Mouse (Mus musculus): ENCODE results near the gene Opcml. TPM values are rescaled to one million over a fixed set of nuclear protein-coding genes. Genes with fewer than 3 reads are reported as not detected.
A peak's percentile ranks its signal among the peaks of the same experiment; 100 is the strongest.

Gene Opcml
- polyA plus RNA-seq, 1 experiment from 2014 or later: 36.5 TPM

DNA sequence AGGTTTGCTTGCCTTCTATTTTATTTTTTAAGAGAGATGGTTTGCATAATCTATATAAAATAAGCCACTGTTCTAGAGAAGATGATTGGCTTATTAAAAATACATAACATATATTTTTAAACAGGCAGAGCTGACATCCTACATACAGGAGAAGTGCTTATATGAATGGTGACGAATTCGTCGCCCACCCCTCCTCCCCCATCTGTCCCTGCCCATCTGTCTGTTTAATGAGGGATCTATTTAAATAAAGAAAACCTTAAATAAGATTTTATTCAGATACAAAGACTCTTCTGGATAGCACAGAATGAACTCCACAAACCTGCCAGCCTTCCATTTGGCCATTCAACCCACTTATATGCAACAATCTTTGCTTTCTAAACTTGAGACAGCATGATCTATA is 872.3 kb downstream of the Opcml start:
- H3K4me2 ChIP-seq (ENCODE audit: low read length): no peak overlapping the region
- peaks cover 8% of the 10 kb centered on the region; the same call in 1 of the 2 replicates for H3K4me1 ChIP-seq (ENCODE audit: control insufficient read depth, insufficient read depth, low read length)
- no peak overlapping the region for H3K27ac ChIP-seq (replicated peaks; ENCODE audit: low read depth, low read length)
- H3K36me3 ChIP-seq (ENCODE audit: control insufficient read depth, insufficient read depth, low read length): no peaks in the 10 kb centered on the region
- no peak for ATAC-seq (ENCODE audit: low FRiP score, low TSS enrichment)
- DNase-seq: no peak
- 71% methylated on average over 3 of the region's 3 CpGs for WGBS
- no peaks in the 10 kb centered on the region for H3K27me3 ChIP-seq (ENCODE audit: control insufficient read depth, insufficient read depth, low read length)
- no peak overlapping the region for H3K9ac ChIP-seq (replicated peaks; ENCODE audit: low read length)
- H3K4me3 ChIP-seq (replicated peaks; ENCODE audit: low read depth, low read length): no peak overlapping the region
- no peaks in the 10 kb centered on the region for H3K9me3 ChIP-seq (ENCODE audit: control insufficient read depth, low read length)

DNA sequence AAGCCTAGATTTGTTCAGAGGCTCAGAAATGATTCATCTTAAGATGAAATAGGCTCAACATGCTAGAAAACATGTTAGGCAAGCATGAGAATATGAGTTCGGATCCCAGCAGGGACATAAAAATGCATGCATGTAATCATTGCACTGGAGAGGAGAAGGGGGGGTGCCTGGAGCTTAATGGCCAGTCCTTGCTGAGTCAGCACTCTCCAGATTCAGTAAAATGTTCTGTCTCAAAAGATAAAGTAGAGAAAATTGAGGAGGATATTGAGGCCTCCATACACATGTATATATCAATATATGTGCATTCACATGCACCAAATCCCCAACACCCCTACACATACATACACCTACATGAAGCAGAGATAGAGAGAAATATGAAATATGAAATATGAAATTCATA is 889.7 kb downstream of the Opcml start:
- DNase-seq (no peak), ATAC-seq (ENCODE audit: low FRiP score, low TSS enrichment) (no peak)
- WGBS: 81% methylated on average over 1 of the region's 1 CpGs
- Histone ChIP-seq H3K36me3 (ENCODE audit: control insufficient read depth, insufficient read depth, low read length) (no peaks in the 10 kb centered on the region), H3K9ac (replicated peaks; ENCODE audit: low read length) (no peak overlapping the region), H3K27ac (replicated peaks; ENCODE audit: low read depth, low read length) (no peak overlapping the region), H3K4me2 (ENCODE audit: low read length) (no peak overlapping the region), H3K27me3 (ENCODE audit: control insufficient read depth, insufficient read depth, low read length) (no peaks in the 10 kb centered on the region), H3K9me3 (ENCODE audit: control insufficient read depth, low read length) (no peaks in the 10 kb centered on the region), H3K4me1 (ENCODE audit: control insufficient read depth, insufficient read depth, low read length) (0 out of 2 replicates have a peak, but pooled peaks cover 10% of the 10 kb centered on the region), H3K4me3 (replicated peaks; ENCODE audit: low read depth, low read length) (no peak overlapping the region)

DNA sequence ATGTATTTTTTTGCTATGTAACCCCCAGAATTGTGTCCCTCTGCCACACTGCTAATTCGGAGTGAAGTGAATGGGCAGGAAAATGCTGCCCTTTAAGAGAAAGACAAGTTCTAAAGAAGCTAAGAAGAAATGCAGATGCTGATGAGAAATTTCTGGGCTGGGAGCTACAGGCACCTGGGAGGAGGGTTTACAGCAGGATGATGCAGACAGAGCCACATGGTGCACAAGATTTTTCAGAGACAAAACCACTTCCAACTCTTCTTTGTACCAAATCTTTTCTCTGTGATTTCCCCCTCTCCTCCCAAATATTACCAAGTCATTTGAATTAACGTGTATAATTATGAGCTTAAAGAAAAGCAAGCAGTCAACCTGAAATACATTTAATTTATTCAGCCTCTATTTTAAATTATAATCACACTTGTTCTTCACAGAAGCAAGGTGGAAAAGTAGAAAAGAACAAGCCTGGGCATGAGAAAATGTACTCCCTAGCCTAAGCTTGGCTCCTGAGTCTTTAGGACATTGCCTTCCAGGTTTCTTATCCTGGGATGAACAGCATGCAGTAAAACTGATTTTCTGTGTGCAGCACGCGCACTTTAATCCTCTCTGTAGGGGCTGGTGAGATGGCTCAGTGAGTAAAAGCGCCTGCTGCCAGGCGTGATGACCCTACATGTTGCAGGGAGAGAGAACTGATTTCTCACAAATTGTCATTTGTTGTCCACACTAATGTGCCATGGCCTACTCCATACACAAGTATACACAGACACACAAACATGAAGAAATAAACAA is 890.9 kb downstream of the Opcml start:
- no peaks in the 10 kb centered on the region for H3K9me3 ChIP-seq (ENCODE audit: control insufficient read depth, low read length)
- no peak for ATAC-seq (ENCODE audit: low FRiP score, low TSS enrichment)
- 34% methylated on average over 6 of the region's 6 CpGs for WGBS
- H3K9ac ChIP-seq (replicated peaks; ENCODE audit: low read length): no peak overlapping the region
- H3K36me3 ChIP-seq (ENCODE audit: control insufficient read depth, insufficient read depth, low read length): no peaks in the 10 kb centered on the region
- no peak overlapping the region for H3K27ac ChIP-seq (replicated peaks; ENCODE audit: low read depth, low read length)
- no peaks in the 10 kb centered on the region for H3K27me3 ChIP-seq (ENCODE audit: control insufficient read depth, insufficient read depth, low read length)
- peak; percentile 38 for DNase-seq
- no peak overlapping the region for H3K4me2 ChIP-seq (ENCODE audit: low read length)
- H3K4me1 ChIP-seq (ENCODE audit: control insufficient read depth, insufficient read depth, low read length): 0 out of 2 replicates have a peak, but pooled peaks cover 10% of the 10 kb centered on the region
- H3K4me3 ChIP-seq (replicated peaks; ENCODE audit: low read depth, low read length): no peak overlapping the region

DNA sequence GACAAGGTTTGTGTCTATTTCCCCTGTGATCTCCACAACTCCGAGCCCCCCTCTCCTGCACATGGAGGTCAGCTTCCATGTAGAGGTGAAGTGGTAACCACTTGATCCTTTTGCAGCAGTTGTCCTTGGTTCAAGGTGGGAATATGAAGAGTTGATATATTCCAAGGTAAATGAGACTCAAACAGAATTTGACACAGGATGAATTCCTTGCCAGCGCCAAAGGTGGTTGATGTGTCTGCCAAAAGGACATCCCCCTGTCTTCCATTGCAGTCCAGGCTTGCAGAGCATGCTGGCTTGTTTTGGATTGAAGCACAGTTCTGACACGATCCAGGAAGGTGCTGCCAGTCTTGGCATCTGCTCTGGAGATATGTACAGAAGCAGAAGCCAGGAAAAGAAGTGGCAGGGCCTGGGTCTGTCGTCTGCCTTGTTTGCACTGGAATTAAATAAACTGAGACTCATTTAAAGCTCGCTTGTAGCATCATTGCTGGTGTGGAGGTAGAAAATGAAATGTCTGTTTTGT is 893.4 kb downstream of the Opcml start:
- DNase-seq: no peak
- no peaks in the 10 kb centered on the region for H3K9me3 ChIP-seq (ENCODE audit: control insufficient read depth, low read length)
- H3K4me3 ChIP-seq (replicated peaks; ENCODE audit: low read depth, low read length): no peak overlapping the region
- 0 out of 2 replicates have a peak, but pooled peaks cover 10% of the 10 kb centered on the region for H3K4me1 ChIP-seq (ENCODE audit: control insufficient read depth, insufficient read depth, low read length)
- H3K27ac ChIP-seq (replicated peaks; ENCODE audit: low read depth, low read length): no peak overlapping the region
- no peaks in the 10 kb centered on the region for H3K36me3 ChIP-seq (ENCODE audit: control insufficient read depth, insufficient read depth, low read length)
- no peak overlapping the region for H3K9ac ChIP-seq (replicated peaks; ENCODE audit: low read length)
- 81% methylated on average over 5 of the region's 5 CpGs for WGBS
- H3K4me2 ChIP-seq (ENCODE audit: low read length): no peak overlapping the region
- H3K27me3 ChIP-seq (ENCODE audit: control insufficient read depth, insufficient read depth, low read length): no peaks in the 10 kb centered on the region
- no peak for ATAC-seq (ENCODE audit: low FRiP score, low TSS enrichment)

DNA sequence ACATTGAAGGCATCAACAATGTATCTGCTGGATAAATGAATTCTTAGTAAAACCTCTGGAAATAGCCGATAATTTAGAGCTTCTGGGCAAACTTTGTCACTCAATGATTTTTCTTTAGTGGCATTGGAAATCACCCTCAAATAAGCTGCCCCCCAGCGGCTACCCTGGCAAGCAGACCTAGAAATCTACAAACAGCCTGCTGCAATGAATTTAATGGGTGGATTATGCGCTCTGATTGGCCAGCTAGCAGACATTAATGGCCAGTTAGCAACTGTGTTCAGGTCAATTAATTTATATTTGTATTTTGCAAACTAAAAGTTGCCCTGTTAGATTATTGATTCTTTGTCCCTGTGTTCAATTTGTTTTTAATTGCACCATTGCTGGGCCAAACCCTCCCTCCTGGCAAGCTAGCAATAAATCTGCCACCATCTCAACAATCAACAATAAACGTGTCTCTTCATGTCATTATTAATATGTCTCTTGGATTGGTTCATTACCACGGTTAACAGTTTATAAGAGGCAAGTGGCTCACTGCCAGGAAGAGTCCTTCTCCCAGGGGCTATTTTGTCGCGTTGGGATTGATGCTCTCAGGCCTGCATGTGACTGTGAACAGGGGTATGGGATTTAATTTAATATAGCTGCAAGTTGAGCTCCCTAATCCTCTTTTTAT is 896.5 kb downstream of the Opcml start:
- no peak overlapping the region for H3K4me3 ChIP-seq (replicated peaks; ENCODE audit: low read depth, low read length)
- H3K4me2 ChIP-seq (ENCODE audit: low read length): no peak overlapping the region
- no peaks in the 10 kb centered on the region for H3K9me3 ChIP-seq (ENCODE audit: control insufficient read depth, low read length)
- H3K4me1 ChIP-seq (ENCODE audit: control insufficient read depth, insufficient read depth, low read length): 0 out of 2 replicates have a peak, but pooled peaks cover under 1% of the 10 kb centered on the region
- ATAC-seq (ENCODE audit: low FRiP score, low TSS enrichment) (no peak), DNase-seq (peak; percentile 69)
- H3K27me3 ChIP-seq (ENCODE audit: control insufficient read depth, insufficient read depth, low read length): no peaks in the 10 kb centered on the region
- no peaks in the 10 kb centered on the region for H3K36me3 ChIP-seq (ENCODE audit: control insufficient read depth, insufficient read depth, low read length)
- H3K27ac ChIP-seq (replicated peaks; ENCODE audit: low read depth, low read length): no peak overlapping the region
- no peak overlapping the region for H3K9ac ChIP-seq (replicated peaks; ENCODE audit: low read length)
- WGBS: 48% methylated on average over 7 of the region's 7 CpGs

DNA sequence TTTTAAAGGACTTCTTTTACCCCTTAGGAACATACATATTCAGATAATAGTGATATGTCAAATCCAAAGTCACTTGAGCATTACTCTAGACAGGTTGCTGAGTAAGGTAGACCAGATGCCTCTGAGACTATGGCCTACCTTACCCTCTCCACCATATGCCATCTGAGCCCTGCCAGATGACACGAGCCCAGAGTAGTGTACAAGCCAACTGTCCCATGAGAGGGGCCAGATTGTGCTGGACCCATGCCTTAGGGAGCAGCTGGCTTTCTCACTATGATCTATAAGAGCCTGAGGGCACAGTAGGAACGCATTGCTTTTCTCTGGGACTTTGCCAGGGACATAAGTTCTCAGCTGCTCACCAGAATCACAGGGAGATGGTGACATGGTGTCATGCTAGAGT is 899.6 kb downstream of the Opcml start:
- DNase-seq: no peak
- no peak for ATAC-seq (ENCODE audit: low FRiP score, low TSS enrichment)

DNA sequence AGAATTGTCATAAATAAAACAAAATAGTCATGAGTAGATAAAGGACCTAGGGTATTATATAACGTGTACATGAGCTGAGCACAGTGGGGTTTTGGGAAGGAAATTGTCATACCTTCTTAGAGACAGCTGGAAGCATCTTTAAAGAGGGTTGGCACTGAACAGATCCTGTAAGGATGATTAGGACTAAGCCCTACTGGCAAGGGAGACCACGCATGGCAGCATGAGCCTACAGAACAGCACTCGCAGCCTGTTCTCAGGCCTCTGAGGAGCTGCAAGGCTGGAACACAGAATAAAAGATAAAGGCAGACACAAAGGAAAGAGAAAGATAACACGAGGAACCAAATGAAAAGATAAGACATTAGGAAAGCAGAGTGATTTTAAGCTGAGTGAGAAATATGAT is 915.2 kb downstream of the Opcml start:
- ATAC-seq (ENCODE audit: low FRiP score, low TSS enrichment) (no peak), DNase-seq (no peak)
- no peaks in the 10 kb centered on the region for H3K9me3 ChIP-seq (ENCODE audit: control insufficient read depth, low read length)
- H3K4me2 ChIP-seq (ENCODE audit: low read length): no peak overlapping the region
- no peak overlapping the region for H3K4me3 ChIP-seq (replicated peaks; ENCODE audit: low read depth, low read length)
- no peak overlapping the region for H3K9ac ChIP-seq (replicated peaks; ENCODE audit: low read length)
- no peak overlapping the region for H3K27ac ChIP-seq (replicated peaks; ENCODE audit: low read depth, low read length)
- H3K36me3 ChIP-seq (ENCODE audit: control insufficient read depth, insufficient read depth, low read length): no peaks in the 10 kb centered on the region
- H3K4me1 ChIP-seq (ENCODE audit: control insufficient read depth, insufficient read depth, low read length): no peaks in the 10 kb centered on the region
- 66% methylated on average over 4 of the region's 4 CpGs for WGBS
- no peaks in the 10 kb centered on the region for H3K27me3 ChIP-seq (ENCODE audit: control insufficient read depth, insufficient read depth, low read length)

More for the DNA sequence above, 899.6 kb downstream of the Opcml start:
- Histone ChIP-seq H3K4me3 (replicated peaks; ENCODE audit: low read depth, low read length) (no peak overlapping the region), H3K9me3 (ENCODE audit: control insufficient read depth, low read length) (no peaks in the 10 kb centered on the region), H3K27me3 (ENCODE audit: control insufficient read depth, insufficient read depth, low read length) (no peaks in the 10 kb centered on the region), H3K9ac (replicated peaks; ENCODE audit: low read length) (no peak overlapping the region), H3K4me1 (ENCODE audit: control insufficient read depth, insufficient read depth, low read length) (no peaks in the 10 kb centered on the region), H3K36me3 (ENCODE audit: control insufficient read depth, insufficient read depth, low read length) (no peaks in the 10 kb centered on the region), H3K27ac (replicated peaks; ENCODE audit: low read depth, low read length) (no peak overlapping the region), H3K4me2 (ENCODE audit: low read length) (no peak overlapping the region)
- 67% methylated on average over 2 of the region's 2 CpGs for WGBS

DNA sequence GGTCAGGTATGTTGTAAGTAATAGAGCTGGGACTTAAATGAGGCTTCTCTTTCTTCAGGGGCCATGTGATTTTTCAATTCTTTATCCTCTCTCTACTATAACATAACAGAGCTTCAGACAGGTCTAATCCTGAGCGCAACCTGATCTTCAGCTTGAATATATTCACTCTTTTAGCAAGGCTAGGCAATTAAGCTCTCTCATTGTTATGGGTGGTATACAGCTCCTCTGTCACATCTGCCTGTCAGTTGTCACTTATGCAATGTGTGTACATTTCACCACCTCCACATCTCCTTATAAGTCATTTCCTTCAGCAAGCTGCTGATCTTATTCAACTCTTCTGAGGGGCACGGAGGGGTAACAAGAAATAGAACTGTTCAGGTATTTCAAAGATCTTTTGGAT is 924.0 kb downstream of the Opcml start:
- DNase-seq (no peak), ATAC-seq (ENCODE audit: low FRiP score, low TSS enrichment) (no peak)
- H3K4me1 ChIP-seq (ENCODE audit: control insufficient read depth, insufficient read depth, low read length): no peaks in the 10 kb centered on the region
- H3K4me2 ChIP-seq (ENCODE audit: low read length): no peak overlapping the region
- no peak overlapping the region for H3K27ac ChIP-seq (replicated peaks; ENCODE audit: low read depth, low read length)
- H3K9ac ChIP-seq (replicated peaks; ENCODE audit: low read length): no peak overlapping the region
- H3K4me3 ChIP-seq (replicated peaks; ENCODE audit: low read depth, low read length): no peak overlapping the region
- H3K9me3 ChIP-seq (ENCODE audit: control insufficient read depth, low read length): no peaks in the 10 kb centered on the region
- no peaks in the 10 kb centered on the region for H3K27me3 ChIP-seq (ENCODE audit: control insufficient read depth, insufficient read depth, low read length)
- no peaks in the 10 kb centered on the region for H3K36me3 ChIP-seq (ENCODE audit: control insufficient read depth, insufficient read depth, low read length)
- WGBS: 84% methylated on average over 2 of the region's 2 CpGs
